Mouse (Mus musculus) midbrain, embryonic 16.5 days (tissue): ENCODE measurements at regions not wholly inside any gene's neighbourhood (a gene's known extent, or its start where the extent isn't known, plus 50 kb on each side); places are given as distances from the start of the nearest gene placed in this dataset.

Source experiments
- ATAC-seq: fragments of 200-750 bp; cut with Nextera tagmentation; 2 replicates; pipeline ENCODE4 v1.8.0; 2017; ENCODE audit warnings: moderate TSS enrichment
- H3K27ac ChIP-seq: fragments of 300-500 bp; sonication (generic); 2 replicates; pipeline ENCODE4 v1.5.1; 2014; ENCODE audit warnings: mild to moderate bottlenecking, low read length, mixed read lengths
- H3K27me3 ChIP-seq: fragments of 300-500 bp; sonication (generic); 2 replicates; pipeline ENCODE4 v1.6.1; 2014; ENCODE audit warnings: low read depth, low read length, mixed read lengths; ENCODE audit not compliant: control insufficient read depth, insufficient read depth
- H3K36me3 ChIP-seq: fragments of 300-500 bp; sonication (generic); 2 replicates; pipeline ENCODE4 v1.6.1; 2014; ENCODE audit warnings: mild to moderate bottlenecking, low read length, moderate library complexity, mixed read lengths; ENCODE audit not compliant: control insufficient read depth, insufficient read depth
- H3K4me1 ChIP-seq: fragments of 300-500 bp; sonication (generic); 2 replicates; pipeline ENCODE4 v1.6.1; 2014; ENCODE audit warnings: mild to moderate bottlenecking, low read length, mixed read lengths; ENCODE audit not compliant: control insufficient read depth, insufficient read depth
- H3K4me2 ChIP-seq: fragments of 300-500 bp; sonication (generic); 2 replicates; pipeline ENCODE4 v1.6.1; 2014; ENCODE audit warnings: mild to moderate bottlenecking, low read length, mixed read lengths
- H3K4me3 ChIP-seq: fragments of 300-500 bp; sonication (generic); 2 replicates; pipeline ENCODE4 v1.5.1; 2014; ENCODE audit warnings: low read depth, mild to moderate bottlenecking, low read length, moderate library complexity, mixed read lengths
- H3K9ac ChIP-seq: fragments of 300-500 bp; sonication (generic); 2 replicates; pipeline ENCODE4 v1.6.1; 2014; ENCODE audit warnings: low read depth, low read length, mixed read lengths
- H3K9me3 ChIP-seq: fragments of 300-500 bp; sonication (generic); replicated peaks from 2 replicates; pipeline ENCODE4 v1.6.1; 2014; ENCODE audit warnings: mild to moderate bottlenecking, low read length, mixed read lengths; ENCODE audit not compliant: control insufficient read depth, poor library complexity, severe bottlenecking
- WGBS: fragments of 180-500 bp; shearing (Covaris S2); extraction: QIAGEN DNeasy Blood & Tissue Kit; methylation state at CpG from one replicate; pipeline ENCODE4 v1.1.7; 2014; 5-methylcytosine and 5-hydroxymethylcytosine counted together

- no peak overlapping the region for H3K4me3 ChIP-seq
- no peak for ATAC-seq
- WGBS: 87% methylated on average over 10 of the region's 10 CpGs
- H3K4me2 ChIP-seq: no peak overlapping the region
- no peak overlapping the region for H3K27ac ChIP-seq
- H3K36me3 ChIP-seq: no peaks in the 10 kb centered on the region
- no peak overlapping the region for H3K9ac ChIP-seq
- H3K27me3 ChIP-seq: no peaks in the 10 kb centered on the region
- peaks cover 23% of the 10 kb centered on the region for H3K4me1 ChIP-seq
- no peaks in the 10 kb centered on the region for H3K9me3 ChIP-seq
Measured at GRCm38 (mm10) chr11:114296816-114297334, 230.0 kb upstream of the Sdk2 start.

- no peaks in the 10 kb centered on the region for H3K36me3 ChIP-seq
- no peak overlapping the region for H3K4me2 ChIP-seq
- 52% methylated on average over 5 of the region's 5 CpGs for WGBS
- peaks cover 11% of the 10 kb centered on the region for H3K4me1 ChIP-seq
- no peak overlapping the region for H3K9ac ChIP-seq
- H3K4me3 ChIP-seq: no peak overlapping the region
- H3K9me3 ChIP-seq: no peaks in the 10 kb centered on the region
- H3K27me3 ChIP-seq: no peaks in the 10 kb centered on the region
- no peak overlapping the region for H3K27ac ChIP-seq
- ATAC-seq: no peak
Measured at GRCm38 (mm10) chr11:114294511-114295250, 227.8 kb upstream of the Sdk2 start.

DNA sequence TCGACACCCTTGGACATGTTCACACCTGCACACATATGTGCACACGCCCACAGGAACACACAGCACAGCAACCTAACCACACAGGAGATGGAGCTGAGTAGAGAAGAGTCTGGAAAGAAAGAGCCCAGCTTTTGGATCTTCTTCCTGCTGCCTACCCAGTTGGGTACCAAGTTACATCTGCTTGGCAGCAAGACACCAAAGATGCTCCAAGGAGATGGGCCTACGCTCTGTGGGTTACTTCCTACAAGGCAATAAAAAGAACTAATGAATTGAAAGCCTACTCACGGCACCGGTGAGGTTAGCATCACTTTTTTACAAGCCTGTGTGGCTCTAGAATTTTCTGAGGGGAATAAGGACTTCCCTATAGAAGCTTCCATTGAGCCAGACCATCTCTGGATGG lies 224.4 kb upstream of the Sdk2 start:
- Histone ChIP-seq H3K9me3 (no peaks in the 10 kb centered on the region), H3K27me3 (no peaks in the 10 kb centered on the region), H3K36me3 (no peaks in the 10 kb centered on the region), H3K27ac (no peak overlapping the region), H3K4me2 (no peak overlapping the region), H3K4me1 (peaks cover 11% of the 10 kb centered on the region), H3K9ac (no peak overlapping the region), H3K4me3 (no peak overlapping the region)
- ATAC-seq: no peak
- WGBS: 93% methylated on average over 5 of the region's 5 CpGs

DNA sequence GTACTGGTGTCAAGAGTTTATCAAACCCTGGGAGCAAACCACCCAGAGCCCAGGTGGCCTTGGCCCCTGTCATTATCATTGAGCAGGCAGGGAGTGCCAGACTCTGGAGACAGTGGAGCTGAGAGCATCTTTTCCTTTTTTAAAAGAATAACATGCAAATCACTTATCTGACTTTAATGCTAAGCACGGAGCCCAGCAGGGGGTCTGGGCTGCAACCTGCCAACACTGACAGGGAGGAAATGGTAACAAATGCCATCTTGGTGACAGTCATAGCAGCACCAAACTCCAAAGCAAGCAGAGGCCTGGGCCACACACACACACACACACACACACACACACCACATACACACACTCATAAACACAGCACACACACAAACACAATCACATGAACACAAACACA lies 223.1 kb upstream of the Sdk2 start:
- Histone ChIP-seq H3K4me2 (no peak overlapping the region), H3K9ac (no peak overlapping the region), H3K9me3 (no peaks in the 10 kb centered on the region), H3K4me3 (no peak overlapping the region), H3K4me1 (peaks cover 9% of the 10 kb centered on the region), H3K27me3 (no peaks in the 10 kb centered on the region), H3K36me3 (no peaks in the 10 kb centered on the region), H3K27ac (no peak overlapping the region)
- WGBS: 35% methylated on average over 1 of the region's 1 CpGs
- ATAC-seq: no peak

DNA sequence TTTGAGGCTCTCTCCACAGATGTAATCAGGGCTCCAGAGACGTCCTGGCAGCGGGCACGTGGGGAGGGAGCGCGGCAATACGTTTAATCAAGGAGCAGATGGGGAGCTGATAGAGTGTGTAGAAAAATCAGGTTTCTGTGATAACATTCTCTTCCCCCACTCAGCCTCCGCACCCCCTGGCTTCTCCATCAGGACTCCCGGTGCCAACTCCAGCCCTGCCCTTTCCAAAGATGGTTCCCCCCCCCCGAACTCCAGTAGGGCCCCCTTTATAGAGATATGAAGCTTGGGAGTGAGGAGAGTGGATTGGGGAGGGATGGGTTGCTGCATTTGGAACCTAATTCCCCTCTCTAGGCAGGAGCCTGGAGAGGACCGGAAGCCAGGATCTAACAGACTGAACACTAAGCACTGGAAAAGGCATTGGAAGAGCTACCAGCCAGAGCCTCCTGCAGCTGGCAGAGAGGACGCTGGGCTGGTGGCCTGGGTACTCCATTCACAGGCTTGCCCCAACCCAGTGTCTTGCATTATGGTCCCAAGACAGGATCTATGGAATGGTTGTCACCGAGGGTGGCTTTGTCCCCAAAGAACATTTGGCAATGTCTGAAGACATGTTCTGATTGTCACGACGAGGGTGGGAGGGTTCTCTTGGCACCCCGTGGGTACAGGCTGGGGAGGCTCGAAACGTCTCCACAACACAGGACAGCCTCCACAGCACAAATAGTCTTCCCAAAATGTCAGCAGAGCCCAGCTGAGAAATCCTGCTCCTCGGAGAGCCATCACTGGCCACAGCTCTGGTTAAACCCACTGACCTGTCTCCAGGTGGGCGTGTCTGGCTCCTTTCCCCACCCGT lies 218.2 kb upstream of the Sdk2 start:
- ATAC-seq: no peak
- Histone ChIP-seq H3K9me3 (no peaks in the 10 kb centered on the region), H3K27me3 (no peaks in the 10 kb centered on the region), H3K27ac (no peak overlapping the region), H3K36me3 (no peaks in the 10 kb centered on the region), H3K4me3 (no peak overlapping the region), H3K4me2 (no peak overlapping the region), H3K4me1 (peaks cover 8% of the 10 kb centered on the region), H3K9ac (peak overlapping the region; percentile 20; the same call in 1 of the 2 replicates)
- 72% methylated on average over 20 of the region's 20 CpGs for WGBS

GRCm38 (mm10) chr11:114283208-114283607 lies 216.4 kb upstream of the Sdk2 start:
- no peak for ATAC-seq
- 46% methylated on average over 5 of the region's 5 CpGs for WGBS
- Histone ChIP-seq H3K4me3 (no peak overlapping the region), H3K36me3 (no peaks in the 10 kb centered on the region), H3K27ac (no peak overlapping the region), H3K4me1 (peaks cover 8% of the 10 kb centered on the region), H3K27me3 (no peaks in the 10 kb centered on the region), H3K9me3 (no peaks in the 10 kb centered on the region), H3K4me2 (no peak overlapping the region), H3K9ac (no peak overlapping the region)

- Histone ChIP-seq H3K9me3 (no peaks in the 10 kb centered on the region), H3K27me3 (no peaks in the 10 kb centered on the region), H3K4me3 (no peak overlapping the region), H3K36me3 (no peaks in the 10 kb centered on the region), H3K27ac (no peak overlapping the region), H3K9ac (no peak overlapping the region), H3K4me2 (no peak overlapping the region), H3K4me1 (peaks cover 10% of the 10 kb centered on the region)
- no peak for ATAC-seq
- WGBS: 83% methylated on average over 5 of the region's 5 CpGs
Measured at GRCm38 (mm10) chr11:114282566-114282965, 215.7 kb upstream of the Sdk2 start.

DNA sequence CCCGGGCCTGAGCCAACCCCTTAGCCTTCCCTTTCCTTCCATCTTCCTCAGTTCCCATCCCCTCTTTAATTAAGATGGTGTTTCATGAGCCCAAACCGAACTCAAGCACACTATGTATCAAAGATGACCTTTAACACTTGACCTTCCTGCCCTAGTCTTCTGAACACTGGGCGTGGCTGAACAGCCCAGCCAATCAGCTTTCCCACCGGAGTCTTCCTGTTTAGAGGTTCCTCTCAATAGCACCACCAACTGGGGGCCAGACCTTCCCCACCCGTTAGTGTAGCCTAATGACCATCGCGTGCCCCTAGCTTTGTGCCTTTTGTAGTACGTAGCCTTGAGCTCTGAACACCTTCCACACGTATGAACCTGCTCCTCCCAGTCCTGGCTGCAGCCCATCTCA lies 215.0 kb upstream of the Sdk2 start:
- Histone ChIP-seq H3K27ac (no peak overlapping the region), H3K4me3 (no peak overlapping the region), H3K9me3 (no peaks in the 10 kb centered on the region), H3K36me3 (no peaks in the 10 kb centered on the region), H3K4me1 (peaks cover 10% of the 10 kb centered on the region), H3K9ac (no peak overlapping the region), H3K4me2 (no peak overlapping the region), H3K27me3 (no peaks in the 10 kb centered on the region)
- 77% methylated on average over 9 of the region's 9 CpGs for WGBS
- no peak for ATAC-seq
